Mouse (Mus musculus): ENCODE data around the gene 1700057G04Rik.

DNA sequence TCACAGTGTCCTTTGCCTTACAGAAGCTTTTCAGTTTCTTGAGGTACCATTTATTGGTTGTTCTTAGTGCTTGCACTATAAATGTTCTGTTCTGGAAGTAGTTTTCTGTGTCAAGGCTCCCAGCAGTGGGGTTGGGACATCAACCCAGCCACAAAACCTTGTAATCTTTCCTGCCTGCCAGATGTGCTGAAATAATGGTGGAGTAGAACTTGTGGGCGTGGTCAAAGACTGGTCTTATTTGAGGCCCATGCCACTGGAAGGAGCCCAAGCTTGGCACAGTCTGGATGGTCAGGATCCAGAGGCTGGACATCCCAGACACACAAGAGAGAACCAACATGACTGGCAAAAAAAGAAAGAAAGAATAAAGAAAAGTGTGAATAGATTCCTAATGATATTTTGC is 78.2 kb downstream of the 1700057G04Rik start:
- no peak for TF ChIP-seq POLR2A (IDR thresholded peaks at IDR 0.05; ENCODE audit: low read depth, low read length)
- no peak for TF ChIP-seq CTCF (IDR thresholded peaks at IDR 0.05; ENCODE audit: extremely low read depth, insufficient read depth, insufficient read length, insufficient replicate concordance)
